Mouse (Mus musculus): ENCODE measurements around the gene Amy2a4.
"Not testable (repeated sequence)": the region's sequence is repeated elsewhere in the genome, so short reads cannot be mapped to it uniquely, and the experiment has no call there.

Gene Amy2a4

GRCm38 (mm10) chr3:113291349-113291748 is at the start of gene Amy2a4:
Gene Amy2a4 (minus strand): TSS chr3:113291449.
- DNase-seq, result not testable (repeated sequence)

- not testable (repeated sequence) for DNase-seq
Observed at GRCm38 (mm10) chr3:113323952-113324351, 32.7 kb upstream of the Amy2a4 start, which contains the start of gene Amy2a3. Gene Amy2a3 (minus strand): TSS chr3:113324052.

- DNase-seq, result not testable (repeated sequence)
Observed at GRCm38 (mm10) chr3:113312937-113313336, 21.7 kb upstream of the Amy2a4 start.

GRCm38 (mm10) chr3:113280285-113280684 is 11.0 kb downstream of the Amy2a4 start:
- not testable (repeated sequence) for DNase-seq

- not testable (repeated sequence) for DNase-seq
Observed at GRCm38 (mm10) chr3:113279586-113279985, 11.7 kb downstream of the Amy2a4 start.

- DNase-seq, result not testable (repeated sequence)
Observed at GRCm38 (mm10) chr3:113258737-113259136, 32.5 kb downstream of the Amy2a4 start, which contains the start of gene Amy2a5. Gene Amy2a5 (minus strand): TSS chr3:113258837.

All from cerebellum, adult 9-10 months (tissue).